Mouse (Mus musculus) urinary bladder, adult 2 months (tissue): ENCODE results near the gene Tat. TPM values are rescaled to one million over a fixed set of nuclear protein-coding genes. Genes with fewer than 3 reads are reported as not detected.
"Not testable (repeated sequence)": the region's sequence is repeated elsewhere in the genome, so short reads cannot be mapped to it uniquely, and the experiment has no call there.

ENCODE experiments used
- DNase-seq: peaks from one replicate; pipeline ENCODE4 v3.0.0; 2022; ENCODE audit warnings: low spot score
- polyA plus RNA-seq: library from polyadenylated mRNA; depleted of rRNA; stranded (reverse); fragments of >200 nt; gene quantifications from 2 replicates; pipeline ENCODE4 v1.2.3, GENCODE M21; 2012

Gene Tat
- polyA plus RNA-seq, 1 experiment = 0.40 TPM

DNA sequence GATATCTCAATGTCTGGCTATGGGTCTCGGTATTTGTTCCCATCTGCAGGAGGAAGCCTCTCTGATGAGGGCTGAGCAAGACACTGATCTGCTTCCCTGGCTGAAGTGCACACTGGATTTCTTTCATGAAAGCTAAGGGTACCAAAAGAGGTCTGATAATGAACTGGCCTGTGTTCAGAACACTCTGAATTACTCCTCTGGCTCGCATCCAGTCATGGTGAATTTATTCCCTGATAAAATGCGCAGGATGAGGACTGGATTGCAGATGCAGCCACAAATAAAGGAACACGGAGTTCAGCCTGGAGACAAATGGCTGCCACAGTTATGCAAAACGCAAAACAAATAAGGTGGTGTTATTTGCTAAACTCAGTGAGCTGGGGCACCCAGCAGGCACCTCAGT is 6.3 kb upstream of the Tat start:
- no peak for DNase-seq

GRCm38 (mm10) chr8:109986384-109986783 is 3.9 kb upstream of the Tat start:
- DNase-seq = no peak

GRCm38 (mm10) chr8:109987776-109988175 is 2.5 kb upstream of the Tat start:
- DNase-seq = no peak

DNA sequence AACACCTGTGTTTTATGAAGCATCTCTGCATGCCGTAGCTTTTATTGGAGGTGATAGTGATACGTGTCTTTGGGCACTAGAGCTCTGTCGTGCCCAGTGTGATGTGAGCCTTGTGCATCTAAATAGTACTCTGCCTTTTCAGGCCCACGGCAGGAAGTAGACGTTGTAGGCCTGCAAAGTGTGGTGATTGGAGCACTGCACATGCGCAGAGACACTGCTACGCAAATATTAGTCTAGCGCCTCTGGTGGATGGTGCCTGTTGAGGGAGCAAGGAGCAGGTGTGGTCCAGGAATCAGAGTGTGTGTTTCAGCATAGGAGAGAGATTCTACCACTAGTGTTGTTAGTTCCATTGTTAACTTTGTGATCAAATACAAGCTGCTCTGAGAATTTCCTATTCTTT is 1.1 kb upstream of the Tat start:
- no peak for DNase-seq

- DNase-seq = no peak
These were observed 1.9 kb downstream of the Tat start for GRCm38 (mm10) chr8:109992166-109992565.

GRCm38 (mm10) chr8:109992951-109993350 is 2.7 kb downstream of the Tat start:
- no peak for DNase-seq

GRCm38 (mm10) chr8:109997381-109997780 is 7.1 kb downstream of the Tat start:
- DNase-seq = no peak

- DNase-seq = no peak
These were observed 7.8 kb downstream of the Tat start for GRCm38 (mm10) chr8:109998066-109998465.

- DNase-seq = no peak
These were observed 9.7 kb downstream of the Tat start for GRCm38 (mm10) chr8:109999974-110000373.

GRCm38 (mm10) chr8:110002953-110003352 is 12.7 kb downstream of the Tat start:
- no peak for DNase-seq

DNA sequence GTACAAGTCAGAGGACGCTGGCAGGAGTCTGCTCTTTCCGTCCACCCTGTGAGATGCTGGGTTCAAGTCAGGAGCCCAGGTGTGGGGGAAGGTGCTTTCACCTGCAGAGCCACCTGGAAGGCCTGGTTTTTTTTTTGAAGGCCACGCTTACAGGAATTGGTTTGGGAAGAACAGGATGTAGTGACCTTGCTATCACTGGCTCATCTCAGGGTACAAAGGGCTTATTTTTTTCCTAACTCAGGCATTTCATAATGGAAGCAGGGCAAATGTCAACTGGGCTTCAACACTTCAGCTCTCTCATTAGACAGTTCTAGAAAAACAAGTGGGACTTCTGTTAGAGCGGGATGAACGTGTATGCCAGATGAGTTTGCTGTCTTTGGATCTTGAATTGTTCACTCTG is 14.1 kb downstream of the Tat start:
- no peak for DNase-seq

DNA sequence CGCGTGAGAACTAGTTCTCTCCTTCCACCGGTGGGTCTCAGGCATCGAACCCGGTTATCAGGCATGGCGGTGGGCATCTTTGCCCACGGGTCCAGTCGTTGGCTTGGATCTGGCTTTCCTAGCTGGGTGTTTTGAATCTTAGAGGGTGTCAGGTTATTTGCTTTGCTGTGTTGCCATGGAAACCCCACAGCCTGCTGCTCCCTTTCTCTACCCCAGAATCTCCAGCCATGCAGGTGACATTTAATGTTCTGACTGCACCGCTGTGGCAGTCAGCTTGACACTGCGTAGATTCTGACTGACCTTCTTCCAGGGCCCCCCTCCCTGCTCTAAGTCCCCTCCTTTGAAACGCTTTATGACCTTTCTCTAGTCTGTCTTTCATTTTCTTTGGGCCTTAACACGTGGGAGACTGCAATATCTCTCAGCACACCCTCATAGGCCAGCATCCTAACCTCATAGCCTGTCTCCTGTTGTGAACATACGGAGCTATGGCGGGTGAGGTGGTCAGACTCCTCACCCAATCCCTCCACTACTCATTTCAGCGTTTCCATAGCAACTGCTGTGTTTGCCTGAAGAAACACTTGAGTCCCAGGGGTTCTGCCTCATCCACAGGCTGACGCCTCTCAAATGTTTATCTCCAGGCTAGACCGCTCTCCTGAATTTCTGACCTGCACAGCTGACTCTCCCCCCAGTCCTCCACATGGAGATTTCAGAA is 16.2 kb downstream of the Tat start:
- no peak for DNase-seq

DNA sequence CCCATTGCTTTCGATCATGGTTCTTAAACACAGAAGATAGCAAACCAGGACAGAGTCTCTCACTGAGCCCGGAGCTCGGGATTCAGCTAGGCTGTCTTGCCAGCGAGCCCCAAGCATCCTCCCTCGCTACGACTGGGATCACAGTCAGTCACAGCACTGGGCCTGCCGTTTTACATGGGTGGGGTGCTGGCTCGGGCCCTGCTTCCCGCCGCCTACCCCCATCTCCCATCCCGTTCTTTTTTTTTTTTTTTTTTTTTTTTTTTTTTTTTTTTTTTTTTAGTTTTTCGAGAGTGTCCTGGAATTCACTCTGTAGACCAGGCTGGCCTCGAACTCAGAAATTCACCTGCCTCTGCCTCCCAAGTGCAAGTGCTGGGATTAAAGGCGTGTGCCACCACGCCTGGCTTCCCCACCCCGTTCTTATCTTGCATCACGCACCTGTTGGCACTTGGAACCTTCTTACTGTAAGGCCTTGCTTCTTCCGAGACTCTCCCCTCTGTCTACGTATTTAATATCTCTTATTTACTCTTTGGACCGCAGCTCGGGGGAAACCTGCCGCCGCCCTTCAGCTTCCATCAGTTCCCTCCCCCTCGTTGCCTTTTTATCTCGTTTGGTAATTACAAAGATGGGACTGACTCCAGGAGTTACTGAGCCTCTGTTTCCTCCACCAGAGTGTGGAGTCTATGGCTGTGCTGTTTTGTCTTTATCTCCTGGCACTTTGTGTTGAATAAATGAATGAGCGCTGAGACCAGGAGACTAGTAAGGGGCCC is 18.2 kb downstream of the Tat start:
- no peak for DNase-seq

DNA sequence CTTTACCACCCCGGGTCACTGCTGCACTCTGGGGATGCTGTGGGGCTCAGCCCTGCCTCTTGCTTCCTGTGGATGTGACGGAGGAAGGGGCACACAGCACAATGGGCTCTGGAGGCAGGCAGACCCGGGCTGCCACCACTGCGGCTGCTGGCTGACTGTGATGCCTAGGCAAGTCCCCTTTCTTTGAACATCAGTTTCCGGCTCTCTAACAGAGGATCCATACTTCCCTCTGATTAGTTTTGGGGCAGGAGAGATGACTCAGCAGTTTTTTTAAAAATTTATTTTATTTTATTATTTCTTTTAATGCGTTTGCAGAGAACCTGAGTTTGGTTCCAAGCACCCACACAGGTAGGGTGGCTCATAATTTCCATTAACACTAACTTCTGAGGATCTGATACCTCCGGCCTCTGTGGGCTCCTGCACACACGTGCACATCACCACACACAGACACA is 18.8 kb downstream of the Tat start:
- DNase-seq = no peak

- no peak for DNase-seq
These were observed 20.6 kb downstream of the Tat start for GRCm38 (mm10) chr8:110010868-110011267.

DNA sequence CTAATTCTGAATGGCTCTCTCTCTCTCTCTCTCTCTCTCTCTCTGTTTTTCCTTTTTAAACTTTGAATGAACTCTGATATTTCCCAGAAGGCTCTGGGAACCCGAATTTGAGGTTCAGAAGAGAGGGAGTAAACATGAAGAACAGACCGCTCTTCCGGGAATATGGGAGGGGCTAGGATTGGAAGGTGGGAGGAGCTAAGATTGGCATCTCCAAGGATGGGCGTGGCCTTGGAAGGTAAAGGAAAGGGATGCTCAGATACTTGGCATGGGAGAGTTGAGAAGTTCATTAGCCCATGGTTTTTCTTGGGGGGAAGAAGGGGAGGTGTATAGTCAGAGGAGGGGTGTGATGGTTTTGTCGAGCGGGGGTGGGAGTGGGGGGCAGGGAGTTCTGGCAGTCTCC is 31.8 kb downstream of the Tat start:
- no peak for DNase-seq

GRCm38 (mm10) chr8:110022768-110023344 is 32.6 kb downstream of the Tat start:
- DNase-seq = no peak

DNA sequence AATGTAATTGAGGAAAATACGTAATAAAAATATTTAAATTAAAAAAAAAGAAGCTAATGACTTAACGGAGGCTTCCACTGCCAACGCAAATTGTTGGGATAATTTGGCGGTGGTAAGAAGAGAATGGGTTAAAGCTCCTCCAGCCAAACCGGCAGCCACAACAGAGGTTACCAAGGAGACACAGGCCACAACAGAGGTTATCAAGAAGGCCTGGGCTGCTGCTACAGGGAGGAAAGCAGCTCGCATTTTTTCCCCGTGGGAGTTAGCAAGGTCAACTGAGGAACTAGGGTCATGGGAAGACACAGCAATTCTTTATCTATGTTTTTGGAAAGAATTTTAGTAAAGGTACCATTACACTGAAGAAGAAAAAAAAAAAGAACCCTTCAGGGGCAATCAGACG is 43.5 kb downstream of the Tat start:
- not testable (repeated sequence) for DNase-seq

GRCm38 (mm10) chr8:110034331-110034730 is 44.1 kb downstream of the Tat start:
- no peak for DNase-seq

DNA sequence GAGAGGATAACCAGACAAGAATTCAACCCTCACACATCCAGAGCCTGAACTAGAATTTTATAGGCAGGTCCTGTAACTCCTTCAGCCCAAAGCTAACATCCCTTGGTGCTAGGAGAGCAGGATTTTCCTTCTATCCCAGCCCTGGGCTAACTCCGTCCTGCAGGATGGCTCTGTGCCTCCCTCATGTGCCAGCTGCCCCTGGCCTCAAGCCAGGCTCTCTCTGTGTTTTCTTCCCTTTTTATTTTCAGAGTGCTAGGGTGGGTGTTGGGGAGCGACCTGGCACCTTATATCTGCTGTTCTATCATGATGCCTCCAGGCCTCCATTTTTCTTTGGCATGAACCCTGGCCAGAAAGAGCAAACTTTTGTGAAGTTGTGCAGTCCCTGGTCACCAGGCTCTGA is 45.9 kb downstream of the Tat start:
- DNase-seq = no peak

DNA sequence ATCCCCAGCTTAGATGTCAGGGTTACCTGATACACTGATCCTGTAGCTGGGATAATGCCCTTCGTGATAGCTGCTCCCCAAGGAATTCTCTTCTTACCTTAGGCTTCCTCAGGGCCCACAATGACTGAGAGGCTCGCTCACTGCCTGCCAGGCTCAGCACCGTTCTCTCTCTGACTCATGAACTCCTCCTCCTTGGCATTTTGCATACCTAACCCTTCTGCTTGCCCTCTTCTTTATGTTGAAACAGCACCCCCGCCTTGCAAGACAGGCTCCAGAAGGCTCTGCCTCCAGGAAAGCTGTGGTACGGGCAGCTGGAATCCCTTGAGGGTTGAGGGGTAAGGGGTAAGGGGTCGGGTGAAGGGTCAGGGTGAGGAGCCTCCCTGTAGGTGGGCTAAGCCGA is 49.0 kb downstream of the Tat start:
- DNase-seq = no peak

GRCm38 (mm10) chr8:110039659-110040058 is 49.4 kb downstream of the Tat start, which contains the start of gene Chst4:
Gene Chst4 (minus strand): TSS chr8:110039740.
- DNase-seq = no peak

DNA sequence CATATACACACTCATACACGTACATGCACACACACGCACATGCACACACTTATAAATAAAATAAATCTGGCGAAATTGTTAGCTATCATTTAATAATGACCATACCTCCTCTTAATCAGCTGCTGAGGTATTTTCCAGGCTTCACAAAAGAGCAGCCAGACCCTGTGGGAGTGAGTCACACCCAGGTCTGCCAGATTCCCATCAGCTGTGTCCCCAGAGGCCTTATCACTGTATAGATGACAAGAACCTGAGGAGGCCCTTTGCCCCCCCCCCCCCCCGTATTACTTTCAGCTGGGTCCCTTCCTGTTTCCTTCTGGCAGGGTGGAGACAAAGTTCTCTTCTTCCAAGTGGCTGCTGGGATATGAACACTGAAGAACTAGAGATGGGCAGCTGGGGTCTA is 50.3 kb downstream of the Tat start:
- no peak for DNase-seq
